Mouse (Mus musculus) liver, postnatal 0 days (tissue): ENCODE results near the gene Atrnl1.

Source experiments
- CTCF ChIP-seq: sonication (generic); IDR thresholded peaks from 2 replicates; pipeline ENCODE4 v1.5.1; 2016; ENCODE audit warnings: antibody characterized with exemption, low read depth
- EP300 ChIP-seq: IDR thresholded peaks from 2 replicates; pipeline ENCODE4 v1.6.1; 2016; ENCODE audit warnings: antibody characterized with exemption, low read depth, mild to moderate bottlenecking

DNA sequence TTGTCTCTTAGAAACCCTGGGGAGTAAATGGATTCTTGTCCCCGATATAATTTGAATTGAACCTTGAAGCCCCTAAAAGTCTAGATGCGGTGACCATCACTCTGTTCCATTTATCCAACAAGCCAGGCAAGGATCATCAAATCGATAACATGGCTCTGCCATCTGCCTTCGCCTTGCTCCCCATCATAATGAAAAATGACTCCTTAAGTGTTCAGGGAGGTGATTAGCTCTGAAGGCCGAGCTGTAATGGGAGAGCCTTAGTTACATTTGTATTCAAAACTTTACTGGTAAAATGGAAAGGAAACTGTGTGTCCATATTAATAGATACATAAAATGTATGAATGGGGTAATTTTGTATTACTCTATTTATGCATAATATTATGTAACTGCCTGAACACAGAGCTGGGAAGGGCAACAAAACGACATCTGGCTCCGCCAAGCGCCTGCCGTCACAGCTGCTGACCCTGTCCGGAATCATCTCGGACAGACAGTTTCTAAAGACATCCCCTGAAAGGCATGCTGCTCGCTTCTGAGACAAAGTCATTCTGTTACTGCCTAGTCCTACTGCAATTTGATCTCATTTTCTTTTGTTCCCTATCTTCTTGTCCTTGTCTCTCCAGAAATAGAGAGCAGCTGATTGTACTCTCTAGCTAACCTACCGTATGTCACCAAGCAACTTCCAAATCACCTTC lies 441.8 kb downstream of the Atrnl1 start:
- no peak for TF ChIP-seq CTCF
- TF ChIP-seq EP300: no peak
